Mouse (Mus musculus) forebrain, embryonic 10.5 days (tissue): ENCODE measurements around the gene Kcng4. TPM values are rescaled to one million over a fixed set of nuclear protein-coding genes. Genes with fewer than 3 reads are reported as not detected.
A peak's percentile ranks its signal among the peaks of the same experiment; 100 is the strongest.

Experiments used
- DNase-seq: peaks from one replicate; pipeline ENCODE4 v3.0.0-alpha.2; 2017; ENCODE audit warnings: low spot score; ENCODE audit errors: extremely low spot score
- H3K27ac ChIP-seq: fragments of 300-500 bp; sonication (generic); 2 replicates; pipeline ENCODE4 v1.5.1; 2016; ENCODE audit warnings: mild to moderate bottlenecking
- H3K27me3 ChIP-seq: fragments of 300-500 bp; sonication (generic); 2 replicates; pipeline ENCODE4 v1.6.1; 2016; ENCODE audit warnings: mild to moderate bottlenecking; ENCODE audit not compliant: poor library complexity, severe bottlenecking
- H3K36me3 ChIP-seq: fragments of 300-500 bp; sonication (generic); replicated peaks from 2 replicates; pipeline ENCODE4 v1.6.1; 2016; ENCODE audit warnings: mild to moderate bottlenecking, moderate library complexity
- H3K4me1 ChIP-seq: fragments of 300-500 bp; sonication (generic); 2 replicates; pipeline ENCODE4 v1.6.1; 2016
- H3K4me3 ChIP-seq: fragments of 300-500 bp; sonication (generic); 2 replicates; pipeline ENCODE4 v1.5.1; 2016; ENCODE audit warnings: mild to moderate bottlenecking, moderate library complexity
- H3K9me3 ChIP-seq: fragments of 300-500 bp; sonication (generic); 2 replicates; pipeline ENCODE4 v1.6.1; 2016; ENCODE audit warnings: mild to moderate bottlenecking, moderate library complexity
- WGBS: fragments of 180-500 bp; shearing (Covaris S2); methylation state at CpG from one replicate; pipeline ENCODE4 v1.1.7; 2016; 5-methylcytosine and 5-hydroxymethylcytosine counted together
- polyA plus RNA-seq: library from polyadenylated mRNA; unstranded; fragments of >200 nt; fragmentation: Nextera tagmentation; extraction: Ambion mirVana; gene quantifications from 2 replicates; pipeline ENCODE4 v1.2.1, GENCODE M21; 2016

Kcng4 gene
- polyA plus RNA-seq, 1 experiment from 2014 or later, result 0.10 TPM

- Histone ChIP-seq H3K4me3 (no peak overlapping the region), H3K9me3 (no peaks in the 10 kb centered on the region), H3K36me3 (no peaks in the 10 kb centered on the region), H3K27ac (no peak overlapping the region), H3K4me1 (peaks cover 10% of the 10 kb centered on the region), H3K27me3 (peaks cover 9% of the 10 kb centered on the region; the same call in 1 of the 2 replicates)
- WGBS, result 91% methylated on average over 14 of the region's 14 CpGs
- DNase-seq, result no peak
These were observed 14.5 kb downstream of the Kcng4 start for GRCm38 (mm10) chr8:119620848-119621465.

DNA sequence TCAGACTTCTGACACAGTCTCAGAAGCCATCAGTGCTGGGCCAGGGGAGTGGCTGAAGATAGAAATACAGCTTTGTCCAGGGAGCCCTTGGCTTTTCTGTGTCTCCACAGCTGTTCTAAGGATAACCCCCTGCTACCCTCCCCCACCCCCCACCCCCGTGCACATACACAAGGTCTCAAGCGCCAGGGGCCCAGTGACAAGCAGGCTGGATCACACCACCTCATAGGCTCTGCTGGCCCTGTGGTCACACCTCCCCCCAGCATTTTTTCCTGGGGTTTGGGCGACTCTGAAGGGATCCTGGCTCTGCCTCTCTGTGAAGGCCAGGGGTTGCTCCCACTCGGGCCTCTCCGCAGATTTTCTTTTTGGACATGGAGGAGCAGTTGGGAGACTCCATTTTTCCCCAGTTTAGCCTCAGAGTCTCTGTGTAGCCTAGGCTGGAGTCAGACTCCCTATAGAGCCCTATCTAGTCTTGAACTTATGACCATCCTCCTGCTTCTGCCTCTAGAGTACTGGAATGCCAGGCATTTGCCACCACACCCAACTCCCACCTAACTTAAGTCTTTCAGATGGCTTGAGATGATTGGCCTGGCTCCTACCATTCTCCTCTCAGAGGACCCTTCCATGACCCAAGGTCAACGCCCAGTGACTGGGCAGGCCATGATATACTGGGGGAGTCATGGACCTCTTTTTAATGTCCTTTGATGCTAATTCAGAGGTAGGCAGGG is 15.2 kb downstream of the Kcng4 start:
- Histone ChIP-seq H3K4me3 (no peak overlapping the region), H3K27me3 (peaks cover 9% of the 10 kb centered on the region; the same call in 1 of the 2 replicates), H3K27ac (no peak overlapping the region), H3K4me1 (peaks cover 10% of the 10 kb centered on the region), H3K9me3 (no peaks in the 10 kb centered on the region), H3K36me3 (no peaks in the 10 kb centered on the region)
- no peak for DNase-seq
- 74% methylated on average over 6 of the region's 6 CpGs for WGBS

DNA sequence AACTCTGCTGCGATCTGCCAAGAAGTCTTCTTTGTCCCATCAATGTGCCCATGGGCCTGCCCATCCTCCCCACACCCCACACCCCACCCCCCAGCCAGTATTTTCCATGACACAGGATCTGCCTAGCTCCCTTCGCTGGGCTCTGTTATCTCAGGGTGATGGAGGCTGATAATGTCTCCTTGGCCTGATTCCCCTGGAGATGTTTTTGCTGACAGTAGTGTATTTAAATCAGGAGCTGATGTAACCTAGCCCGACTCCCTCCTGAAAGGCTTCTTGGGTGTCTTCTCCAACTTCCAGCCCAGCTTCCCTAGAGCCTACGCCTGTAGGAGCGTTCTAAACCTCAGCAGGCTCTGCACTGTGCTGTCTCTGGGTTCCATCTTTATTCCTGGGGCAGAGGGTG is 16.6 kb downstream of the Kcng4 start:
- no peaks in the 10 kb centered on the region for H3K36me3 ChIP-seq
- DNase-seq, result no peak
- H3K9me3 ChIP-seq, result no peaks in the 10 kb centered on the region
- no peak overlapping the region for H3K4me3 ChIP-seq
- H3K27me3 ChIP-seq, result peaks cover 7% of the 10 kb centered on the region; the same call in 1 of the 2 replicates
- no peak overlapping the region for H3K27ac ChIP-seq
- H3K4me1 ChIP-seq, result peaks cover 18% of the 10 kb centered on the region
- 78% methylated on average over 5 of the region's 5 CpGs for WGBS

- Histone ChIP-seq H3K27me3 (peaks cover 7% of the 10 kb centered on the region; the same call in 1 of the 2 replicates), H3K4me3 (no peak overlapping the region), H3K4me1 (peaks cover 18% of the 10 kb centered on the region), H3K36me3 (no peaks in the 10 kb centered on the region), H3K27ac (no peak overlapping the region), H3K9me3 (no peaks in the 10 kb centered on the region)
- 86% methylated on average over 5 of the region's 5 CpGs for WGBS
- DNase-seq, result no peak
These were observed 17.9 kb downstream of the Kcng4 start for GRCm38 (mm10) chr8:119617586-119617985.

DNA sequence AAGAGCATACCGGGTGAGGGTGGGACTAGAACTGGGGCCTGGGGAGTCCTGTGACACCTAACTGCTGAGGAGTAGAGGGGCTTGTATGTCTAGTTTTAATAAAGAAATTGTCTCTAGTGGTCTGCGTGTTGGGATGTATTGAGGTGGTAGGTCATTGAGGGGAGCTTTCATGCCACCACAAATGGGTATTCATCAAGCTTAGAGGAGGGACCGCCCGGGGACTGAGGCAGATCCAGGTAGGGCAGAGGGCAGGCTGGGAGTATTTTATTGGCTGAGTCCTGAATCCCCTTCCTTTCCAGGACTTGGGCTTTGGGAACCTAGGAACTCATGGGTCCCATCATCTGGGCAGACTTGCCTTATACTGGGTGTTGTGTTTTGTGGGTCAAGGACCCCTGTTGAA is 18.7 kb downstream of the Kcng4 start:
- H3K9me3 ChIP-seq, result no peaks in the 10 kb centered on the region
- DNase-seq, result no peak
- no peak overlapping the region for H3K27ac ChIP-seq
- no peak overlapping the region for H3K4me3 ChIP-seq
- 91% methylated on average over 4 of the region's 4 CpGs for WGBS
- H3K4me1 ChIP-seq, result peaks cover 12% of the 10 kb centered on the region; the same call in 1 of the 2 replicates
- H3K36me3 ChIP-seq, result no peaks in the 10 kb centered on the region
- H3K27me3 ChIP-seq, result peaks cover 7% of the 10 kb centered on the region; the same call in 1 of the 2 replicates

DNA sequence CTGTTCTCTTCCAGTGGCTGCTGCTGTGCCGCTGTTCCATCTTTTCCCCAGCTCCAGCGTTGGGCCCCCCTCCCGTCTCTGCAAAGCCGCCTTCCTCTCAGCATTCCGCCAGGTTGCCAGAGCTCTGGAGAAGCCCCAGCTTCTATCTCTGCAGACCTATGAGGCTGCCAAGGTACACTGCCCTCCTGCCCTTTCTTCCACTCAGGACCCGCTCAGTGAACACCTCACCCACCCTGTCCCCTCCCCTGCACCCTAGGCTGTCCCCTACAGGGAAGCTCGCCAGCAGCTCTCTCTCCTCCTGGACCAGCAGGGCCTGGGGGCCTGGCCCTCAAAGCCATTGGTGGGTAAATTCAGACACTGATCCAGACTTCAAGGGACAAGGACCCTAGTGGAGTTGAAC is 19.1 kb downstream of the Kcng4 start:
- Histone ChIP-seq H3K4me3 (no peak overlapping the region), H3K27me3 (peaks cover 7% of the 10 kb centered on the region; the same call in 1 of the 2 replicates), H3K9me3 (no peaks in the 10 kb centered on the region), H3K27ac (no peak overlapping the region), H3K36me3 (no peaks in the 10 kb centered on the region), H3K4me1 (peaks cover 12% of the 10 kb centered on the region; the same call in 1 of the 2 replicates)
- 72% methylated on average over 7 of the region's 7 CpGs for WGBS
- no peak for DNase-seq

- Histone ChIP-seq H3K4me1 (peaks cover 10% of the 10 kb centered on the region; the same call in 1 of the 2 replicates), H3K27me3 (peaks cover 7% of the 10 kb centered on the region; the same call in 1 of the 2 replicates), H3K9me3 (no peaks in the 10 kb centered on the region), H3K27ac (no peak overlapping the region), H3K36me3 (no peaks in the 10 kb centered on the region), H3K4me3 (no peak overlapping the region)
- DNase-seq, result no peak
- WGBS, result 69% methylated on average over 14 of the region's 14 CpGs
These were observed 20.4 kb downstream of the Kcng4 start for GRCm38 (mm10) chr8:119615096-119615495.

- Histone ChIP-seq H3K4me3 (no peak within 1 kb of the TSS), H3K36me3 (no peaks in the 10 kb centered on the region), H3K4me1 (peaks cover 9% of the 10 kb centered on the region; the same call in 1 of the 2 replicates), H3K27me3 (peaks cover 7% of the 10 kb centered on the region; the same call in 1 of the 2 replicates), H3K9me3 (peaks cover 7% of the 10 kb centered on the region), H3K27ac (no peak within 1 kb of the TSS)
- no peak for DNase-seq
- WGBS, result 86% methylated on average over 26 of the region's 26 CpGs
These were observed 23.0 kb downstream of the Kcng4 start, which contains the start of gene Adad2 for GRCm38 (mm10) chr8:119612471-119612870. Adad2 (plus strand) TSS chr8:119612747.

- Histone ChIP-seq H3K9me3 (peaks cover 7% of the 10 kb centered on the region), H3K27me3 (no peaks in the 10 kb centered on the region), H3K27ac (no peak overlapping the region), H3K36me3 (peaks cover 17% of the 10 kb centered on the region), H3K4me1 (peaks cover 17% of the 10 kb centered on the region), H3K4me3 (no peak overlapping the region)
- DNase-seq, result no peak
- 90% methylated on average over 2 of the region's 2 CpGs for WGBS
These were observed 29.3 kb downstream of the Kcng4 start for GRCm38 (mm10) chr8:119606224-119606623.

- under 1% methylated on average over 23 of the region's 23 CpGs for WGBS
- peaks cover 7% of the 10 kb centered on the region for H3K9me3 ChIP-seq
- H3K4me1 ChIP-seq, result peaks cover 17% of the 10 kb centered on the region
- peak within 1 kb of the TSS; percentile 83 for H3K4me3 ChIP-seq
- H3K27me3 ChIP-seq, result no peaks in the 10 kb centered on the region
- DNase-seq, result peak; percentile 94
- peak within 1 kb of the TSS; percentile 85 for H3K27ac ChIP-seq
- peaks cover 29% of the 10 kb centered on the region for H3K36me3 ChIP-seq
These were observed 30.5 kb downstream of the Kcng4 start, which contains the start of gene Taf1c for GRCm38 (mm10) chr8:119604996-119605395. Taf1c (minus strand) TSS chr8:119605222.

DNA sequence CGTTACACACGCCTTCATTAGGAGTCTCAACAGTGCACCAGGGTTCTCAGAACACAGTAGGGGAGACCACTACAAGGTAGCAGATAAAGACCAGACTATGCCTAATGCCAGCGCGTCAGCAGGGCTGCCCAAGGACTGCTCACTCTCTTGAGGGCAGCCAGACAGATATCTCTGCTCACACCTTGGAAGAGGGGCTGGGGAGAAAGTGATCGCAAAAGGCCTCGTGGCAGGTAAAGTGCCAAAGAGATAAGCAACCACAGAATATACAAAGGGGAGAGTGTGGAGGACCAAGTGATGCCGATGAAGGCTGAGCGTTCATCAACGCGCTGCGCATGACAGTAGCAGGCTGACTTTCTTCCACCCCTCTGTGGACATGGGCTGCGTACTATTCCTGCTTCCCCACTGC is 31.1 kb downstream of the Kcng4 start:
- peaks cover 17% of the 10 kb centered on the region for H3K4me1 ChIP-seq
- H3K9me3 ChIP-seq, result peaks cover 7% of the 10 kb centered on the region
- no peak for DNase-seq
- peak overlapping the region; percentile 83 for H3K4me3 ChIP-seq
- 49% methylated on average over 12 of the region's 12 CpGs for WGBS
- no peaks in the 10 kb centered on the region for H3K27me3 ChIP-seq
- peak overlapping the region; percentile 85 for H3K27ac ChIP-seq
- peaks cover 35% of the 10 kb centered on the region for H3K36me3 ChIP-seq

DNA sequence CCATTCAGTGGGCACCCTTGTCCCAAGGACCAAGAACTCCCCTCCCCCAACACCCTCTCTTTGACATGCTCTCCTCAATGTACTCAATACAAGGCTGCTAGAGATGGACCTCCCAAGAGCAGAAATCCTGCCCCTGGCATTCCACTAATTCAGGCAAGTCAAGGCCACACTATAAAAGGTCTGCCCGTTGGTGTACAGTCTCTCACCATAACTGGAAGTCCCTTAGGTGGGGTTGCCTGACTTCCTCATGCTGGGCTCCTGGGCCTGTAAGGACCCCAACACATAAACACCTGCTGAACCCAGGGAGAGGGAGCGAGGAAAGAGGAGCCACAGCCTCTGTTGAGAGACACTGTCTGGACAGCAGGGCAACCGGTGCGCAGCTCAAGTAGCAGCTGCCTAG is 31.7 kb downstream of the Kcng4 start:
- DNase-seq, result no peak

GRCm38 (mm10) chr8:119591456-119591855 is 44.0 kb downstream of the Kcng4 start:
- H3K27me3 ChIP-seq, result no peaks in the 10 kb centered on the region
- H3K36me3 ChIP-seq, result peaks cover 2% of the 10 kb centered on the region
- no peaks in the 10 kb centered on the region for H3K9me3 ChIP-seq
- H3K4me3 ChIP-seq, result no peak overlapping the region
- 93% methylated on average over 7 of the region's 7 CpGs for WGBS
- DNase-seq, result no peak
- no peak overlapping the region for H3K27ac ChIP-seq
- H3K4me1 ChIP-seq, result peaks cover 24% of the 10 kb centered on the region

More for the DNA sequence above, 31.7 kb downstream of the Kcng4 start:
- H3K36me3 ChIP-seq, result peaks cover 42% of the 10 kb centered on the region
- 97% methylated on average over 4 of the region's 4 CpGs for WGBS
- peaks cover 17% of the 10 kb centered on the region for H3K4me1 ChIP-seq
- peak overlapping the region; percentile 85; the same call in 1 of the 2 replicates for H3K27ac ChIP-seq
- peaks cover 2% of the 10 kb centered on the region for H3K9me3 ChIP-seq
- H3K4me3 ChIP-seq, result peak overlapping the region; percentile 83
- no peaks in the 10 kb centered on the region for H3K27me3 ChIP-seq
